Mouse (Mus musculus): ENCODE results near the gene Camk1d. TPM values are rescaled to one million over a fixed set of nuclear protein-coding genes. Genes with fewer than 3 reads are reported as not detected.

The Camk1d gene
- polyA plus RNA-seq, 1 experiment: 14.3 TPM

DNA sequence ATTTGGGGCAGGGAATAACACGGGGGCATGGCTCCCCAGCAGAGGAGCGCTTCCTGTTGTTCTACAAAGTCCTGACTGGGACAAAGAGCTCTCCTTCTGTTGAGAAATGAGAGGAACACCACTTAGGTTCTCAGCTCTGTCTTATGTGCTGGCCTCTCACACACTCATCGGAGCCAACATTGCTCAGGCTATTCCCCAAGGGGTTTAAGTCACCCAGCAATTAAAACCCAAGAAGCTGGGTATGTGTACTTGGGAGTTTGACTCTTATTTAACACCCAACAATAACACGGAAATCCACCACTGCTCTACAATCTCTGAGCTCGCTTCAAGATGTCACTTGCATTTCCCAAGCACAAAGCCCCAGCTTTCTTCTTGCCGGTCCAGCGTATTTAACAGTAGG, 15.6 kb upstream of the Camk1d start:
- H3K27ac ChIP-seq (ENCODE audit: insufficient read depth, low read depth, low read length): no peak overlapping the region
- 88% methylated on average over 7 of the region's 7 CpGs for WGBS
- H3K4me3 ChIP-seq (ENCODE audit: low read depth, low read length): no peak overlapping the region
- H3K27me3 ChIP-seq (ENCODE audit: control insufficient read depth, insufficient read depth, low read length): no peaks in the 10 kb centered on the region
- no peaks in the 10 kb centered on the region for H3K36me3 ChIP-seq (ENCODE audit: control insufficient read depth, insufficient read depth, low read length)
- TF ChIP-seq CTCF (IDR thresholded peaks at IDR 0.05; ENCODE audit: extremely low read depth, insufficient read length, insufficient replicate concordance, low read depth, low read length) (no peak), POLR2A (IDR thresholded peaks at IDR 0.05; ENCODE audit: low read depth, low read length) (no peak)
- no peaks in the 10 kb centered on the region for H3K4me1 ChIP-seq (ENCODE audit: control insufficient read depth, insufficient read depth, insufficient read length, low read length)

DNA sequence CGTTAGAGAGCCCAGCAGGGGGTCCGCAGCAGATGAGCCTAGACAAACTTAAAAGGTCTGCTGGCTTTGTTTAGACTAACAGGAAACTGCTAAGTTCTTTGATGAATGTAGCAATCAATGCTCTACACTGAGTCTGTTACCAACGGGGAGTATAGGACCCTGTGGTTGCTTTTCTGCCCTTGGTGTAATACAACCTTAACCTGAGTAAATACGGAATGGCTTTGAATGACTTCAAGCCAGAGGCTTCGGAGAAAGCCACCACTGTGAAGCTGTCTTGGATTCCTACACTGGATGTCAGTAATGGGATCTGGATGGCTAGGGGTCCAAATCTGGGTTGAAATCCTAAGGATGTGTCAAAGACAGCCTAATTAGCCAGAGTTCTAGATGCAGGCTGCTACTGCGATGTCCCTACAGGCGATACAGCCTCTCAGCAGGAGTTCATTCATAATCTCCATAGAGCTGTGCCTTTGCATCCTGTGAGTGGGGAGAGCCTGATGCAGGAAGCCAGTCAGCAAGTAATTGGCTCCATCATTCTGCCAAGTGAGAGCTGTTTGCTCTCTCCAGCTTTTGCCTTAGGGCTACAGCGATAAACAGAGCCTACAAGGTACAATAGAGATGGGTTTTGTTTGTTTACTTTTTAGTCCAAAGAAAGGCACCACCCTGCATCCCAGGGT, 10.8 kb upstream of the Camk1d start:
- TF ChIP-seq POLR2A (IDR thresholded peaks at IDR 0.05; ENCODE audit: low read depth, low read length): no peak
- no peak for TF ChIP-seq CTCF (IDR thresholded peaks at IDR 0.05; ENCODE audit: extremely low read depth, insufficient read length, insufficient replicate concordance, low read depth, low read length)
- Histone ChIP-seq H3K4me3 (ENCODE audit: low read depth, low read length) (no peak overlapping the region), H3K27me3 (ENCODE audit: control insufficient read depth, insufficient read depth, low read length) (no peaks in the 10 kb centered on the region), H3K4me1 (ENCODE audit: control insufficient read depth, insufficient read depth, insufficient read length, low read length) (no peaks in the 10 kb centered on the region), H3K27ac (ENCODE audit: insufficient read depth, low read depth, low read length) (no peak overlapping the region), H3K36me3 (ENCODE audit: control insufficient read depth, insufficient read depth, low read length) (no peaks in the 10 kb centered on the region)
- WGBS: 65% methylated on average over 8 of the region's 8 CpGs

- Histone ChIP-seq H3K27me3 (ENCODE audit: control insufficient read depth, insufficient read depth, low read length) (no peaks in the 10 kb centered on the region), H3K4me3 (ENCODE audit: low read depth, low read length) (no peak overlapping the region), H3K36me3 (ENCODE audit: control insufficient read depth, insufficient read depth, low read length) (no peaks in the 10 kb centered on the region), H3K4me1 (ENCODE audit: control insufficient read depth, insufficient read depth, insufficient read length, low read length) (peaks cover 1% of the 10 kb centered on the region; the same call in 1 of the 2 replicates), H3K27ac (ENCODE audit: insufficient read depth, low read depth, low read length) (no peak overlapping the region)
- 97% methylated on average over 6 of the region's 6 CpGs for WGBS
- TF ChIP-seq CTCF (IDR thresholded peaks at IDR 0.05; ENCODE audit: extremely low read depth, insufficient read length, insufficient replicate concordance, low read depth, low read length) (no peak), POLR2A (IDR thresholded peaks at IDR 0.05; ENCODE audit: low read depth, low read length) (no peak)
These were observed 3.4 kb upstream of the Camk1d start for GRCm38 (mm10) chr2:5717675-5718074.

DNA sequence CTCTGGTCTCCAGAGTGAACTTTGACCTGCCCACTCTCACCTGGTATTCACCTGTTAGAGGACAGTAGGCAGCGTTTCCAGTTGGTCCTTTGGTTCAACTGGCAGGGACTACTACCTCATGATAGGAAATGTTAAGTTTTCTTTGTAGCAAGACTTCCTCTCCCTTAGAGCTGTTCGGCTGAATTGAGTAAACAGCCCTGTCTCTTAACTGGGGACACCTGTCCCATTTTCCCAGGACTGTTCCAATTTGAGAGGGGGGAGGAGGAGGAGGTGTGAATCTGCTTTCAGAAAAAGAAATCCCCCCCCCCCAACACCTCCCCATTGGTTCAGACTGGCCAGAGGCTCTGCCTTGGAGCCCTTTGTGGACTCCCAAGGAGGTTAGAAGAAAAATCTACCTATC, 1.2 kb upstream of the Camk1d start:
- H3K4me1 ChIP-seq (ENCODE audit: control insufficient read depth, insufficient read depth, insufficient read length, low read length): peaks cover 6% of the 10 kb centered on the region
- H3K4me3 ChIP-seq (ENCODE audit: low read depth, low read length): no peak overlapping the region
- TF ChIP-seq POLR2A (IDR thresholded peaks at IDR 0.05; ENCODE audit: low read depth, low read length) (no peak), CTCF (IDR thresholded peaks at IDR 0.05; ENCODE audit: extremely low read depth, insufficient read length, insufficient replicate concordance, low read depth, low read length) (no peak)
- H3K36me3 ChIP-seq (ENCODE audit: control insufficient read depth, insufficient read depth, low read length): no peaks in the 10 kb centered on the region
- no peak overlapping the region for H3K27ac ChIP-seq (ENCODE audit: insufficient read depth, low read depth, low read length)
- no peaks in the 10 kb centered on the region for H3K27me3 ChIP-seq (ENCODE audit: control insufficient read depth, insufficient read depth, low read length)
- 28% methylated on average over 2 of the region's 2 CpGs for WGBS

DNA sequence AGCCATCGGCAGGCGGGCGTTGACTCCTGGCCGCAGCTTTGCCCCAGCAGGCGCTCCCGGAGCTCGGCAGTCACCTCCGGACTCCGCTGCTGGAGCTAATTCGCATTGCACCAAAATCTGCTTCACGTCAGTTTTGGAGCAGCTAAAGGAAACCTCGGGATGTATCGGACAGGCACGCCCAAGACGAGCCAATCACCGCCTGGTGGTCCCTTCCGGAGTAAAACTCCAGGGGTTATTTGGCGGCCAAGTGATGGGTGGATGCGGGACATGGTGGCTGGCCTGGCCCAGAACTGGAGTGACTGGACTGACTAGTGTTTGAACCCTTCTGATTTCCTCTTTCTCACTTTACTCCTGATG, 717 bp upstream of the Camk1d start:
- Histone ChIP-seq H3K4me1 (ENCODE audit: control insufficient read depth, insufficient read depth, insufficient read length, low read length) (peaks cover 6% of the 10 kb centered on the region), H3K4me3 (ENCODE audit: low read depth, low read length) (peak overlapping the region; percentile 75), H3K36me3 (ENCODE audit: control insufficient read depth, insufficient read depth, low read length) (no peaks in the 10 kb centered on the region), H3K27ac (ENCODE audit: insufficient read depth, low read depth, low read length) (0 out of 2 replicates have a peak overlapping the region, but pooled peaks have one; percentile 5), H3K27me3 (ENCODE audit: control insufficient read depth, insufficient read depth, low read length) (no peaks in the 10 kb centered on the region)
- TF ChIP-seq POLR2A (IDR thresholded peaks at IDR 0.05; ENCODE audit: low read depth, low read length) (no peak), CTCF (IDR thresholded peaks at IDR 0.05; ENCODE audit: extremely low read depth, insufficient read length, insufficient replicate concordance, low read depth, low read length) (no peak)
- WGBS: under 1% methylated on average over 19 of the region's 19 CpGs

- Histone ChIP-seq H3K27me3 (ENCODE audit: control insufficient read depth, insufficient read depth, low read length) (no peaks in the 10 kb centered on the region), H3K4me1 (ENCODE audit: control insufficient read depth, insufficient read depth, insufficient read length, low read length) (peaks cover 11% of the 10 kb centered on the region), H3K36me3 (ENCODE audit: control insufficient read depth, insufficient read depth, low read length) (no peaks in the 10 kb centered on the region), H3K27ac (ENCODE audit: insufficient read depth, low read depth, low read length) (peak overlapping the region; percentile 18), H3K4me3 (ENCODE audit: low read depth, low read length) (peak overlapping the region; percentile 75)
- TF ChIP-seq POLR2A (IDR thresholded peaks at IDR 0.05; ENCODE audit: low read depth, low read length): no peak
- TF ChIP-seq CTCF (IDR thresholded peaks at IDR 0.05; ENCODE audit: extremely low read depth, insufficient read length, insufficient replicate concordance, low read depth, low read length): no peak
- under 1% methylated on average over 49 of the region's 49 CpGs for WGBS
These were observed 747 bp downstream of the Camk1d start for GRCm38 (mm10) chr2:5713325-5714210.

DNA sequence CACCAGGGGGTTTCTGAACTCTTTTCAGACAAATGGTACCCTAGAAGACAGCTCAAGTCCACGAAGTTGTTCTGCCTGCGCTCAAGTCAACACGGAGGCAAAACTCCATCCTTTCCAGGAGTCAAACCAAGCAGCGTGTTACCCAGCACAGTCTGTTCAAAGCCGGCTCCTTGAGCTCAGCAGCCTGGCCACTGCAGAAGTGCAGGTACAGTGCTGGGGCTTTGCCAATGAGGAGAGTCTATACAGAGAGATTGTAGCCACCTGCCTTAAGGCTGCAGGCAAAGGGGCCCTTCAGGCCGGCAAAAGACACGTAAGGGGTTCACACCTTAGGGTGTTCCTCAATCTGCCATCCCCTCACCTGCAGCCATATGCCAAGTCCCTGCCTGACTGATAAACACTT, 2.1 kb downstream of the Camk1d start:
- no peak overlapping the region for H3K27ac ChIP-seq (ENCODE audit: insufficient read depth, low read depth, low read length)
- H3K36me3 ChIP-seq (ENCODE audit: control insufficient read depth, insufficient read depth, low read length): no peaks in the 10 kb centered on the region
- H3K4me3 ChIP-seq (ENCODE audit: low read depth, low read length): peak overlapping the region; percentile 36
- no peaks in the 10 kb centered on the region for H3K27me3 ChIP-seq (ENCODE audit: control insufficient read depth, insufficient read depth, low read length)
- H3K4me1 ChIP-seq (ENCODE audit: control insufficient read depth, insufficient read depth, insufficient read length, low read length): peaks cover 15% of the 10 kb centered on the region
- 36% methylated on average over 7 of the region's 7 CpGs for WGBS
- TF ChIP-seq CTCF (IDR thresholded peaks at IDR 0.05; ENCODE audit: extremely low read depth, insufficient read length, insufficient replicate concordance, low read depth, low read length) (no peak), POLR2A (IDR thresholded peaks at IDR 0.05; ENCODE audit: low read depth, low read length) (no peak)

Data from small intestine, adult 2 months (tissue).